9 mouse cellular contexts compared by ENCODE assay signal in genomic region chr4:155837404-155838010, GRCm38 (mm10). TPM values are rescaled to one million over a fixed set of nuclear protein-coding genes. Genes with fewer than 3 reads are reported as not detected.
DNase-seq lines count a peak whose midpoint lies in the region; ATAC-seq lines count a peak whose summit lies in the region.
"Had no signal": no experiment of that assay in that cellular context is flagged by ENCODE, and none has a peak within 500 bp of the region (broad histone marks: within the 10 kb centered on the region; RNA-seq: fewer than 3 reads in every experiment).

No protein-coding gene starts in this region.

- no peak overlapping the region for H3K4me3 ChIP-seq in hindbrain, embryonic 13.5 days
- no peak overlapping the region for H3K4me3 ChIP-seq in hindbrain, embryonic 10.5 days

- no peaks in the 10 kb centered on the region; the same call in 1 of the 2 replicates for H3K36me3 ChIP-seq in hindbrain, embryonic 13.5 days
- peaks cover 31% of the 10 kb centered on the region for H3K36me3 ChIP-seq in hindbrain, embryonic 10.5 days

- peaks cover 45% of the 10 kb centered on the region for H3K4me1 ChIP-seq in hindbrain, embryonic 13.5 days (replicated peaks)
- peaks cover 58% of the 10 kb centered on the region for H3K4me1 ChIP-seq in hindbrain, embryonic 10.5 days (replicated peaks)

- peaks cover 19% of the 10 kb centered on the region for H3K27me3 ChIP-seq in hindbrain, embryonic 13.5 days
- H3K27me3 ChIP-seq in hindbrain, embryonic 10.5 days (ENCODE audit: insufficient read depth, poor library complexity, severe bottlenecking) = peaks cover 21% of the 10 kb centered on the region

- no peaks in the 10 kb centered on the region for H3K9me3 ChIP-seq in hindbrain, embryonic 13.5 days
- H3K9me3 ChIP-seq in hindbrain, embryonic 10.5 days = no peaks in the 10 kb centered on the region

- peak; percentile 75 for DNase-seq in gastrocnemius, adult 18-20 months (ENCODE audit: low spot score)
- no peak for DNase-seq in gastrocnemius, postnatal 4 days (ENCODE audit: low spot score in 2 of 2)
- DNase-seq in heart, adult 9 months (ENCODE audit: low spot score in 2 of 2) = peak; percentile 79 to 80
- DNase-seq in kidney, postnatal 14 days = peak; percentile 69
- DNase-seq in skeletal muscle tissue, adult 2 months (ENCODE audit: low read depth, low spot score) = peak; percentile 77
- DNase-seq in cerebellum, adult 8-10 months = no peak
- no peak for DNase-seq in hindbrain, embryonic 10.5 days (ENCODE audit: low spot score)

- no peak overlapping the region for H3K27ac ChIP-seq in hindbrain, embryonic 13.5 days
- no peak overlapping the region for H3K27ac ChIP-seq in hindbrain, embryonic 10.5 days
- H3K27ac ChIP-seq: hindbrain, postnatal 0 days had no signal

- ATAC-seq in hindbrain, embryonic 13.5 days (ENCODE audit: low FRiP score) = no peak
- ATAC-seq: hindbrain, postnatal 0 days had no signal

- 82% methylated on average over 11 of the region's 11 CpGs for WGBS in hindbrain, embryonic 13.5 days
- 82% methylated on average over 11 of the region's 11 CpGs for WGBS in hindbrain, embryonic 10.5 days

- no peak overlapping the region for H3K4me2 ChIP-seq in hindbrain, embryonic 13.5 days

- H3K9ac ChIP-seq in hindbrain, embryonic 13.5 days = no peak overlapping the region

RNA-seq across cellular contexts. Expression of gene Mxra8, which starts 2.0 kb away (rescaled TPM):
- total RNA-seq in gastrocnemius, adult 18-20 months (2021) = 10 to 100 TPM; 25.0 to 29.7 TPM
- 100 to 1,000 TPM; 138 to 147 TPM for total RNA-seq in gastrocnemius, postnatal 4 days (2021)
- polyA plus RNA-seq in hindbrain, embryonic 13.5 days (2015; fragmentation: Nextera tagmentation; extraction: Ambion mirVana) = 30.8 and 34.4 TPM in 2 replicates
- polyA plus RNA-seq in hindbrain, embryonic 10.5 days (2016; fragmentation: Nextera tagmentation; extraction: Ambion mirVana) = 56.1 and 56.7 TPM in 2 replicates

RNA-seq across cellular contexts. Expression of gene Aurkaip1, which starts 6.4 kb away (rescaled TPM):
- total RNA-seq in gastrocnemius, adult 18-20 months (2021) = 10 to 100 TPM; 79.5 to 82.6 TPM
- 10 to 100 TPM; 80.6 to 80.9 TPM for total RNA-seq in gastrocnemius, postnatal 4 days (2021)
- 142 and 148 TPM in 2 replicates for polyA plus RNA-seq in hindbrain, embryonic 13.5 days (2015; fragmentation: Nextera tagmentation; extraction: Ambion mirVana)
- 171 and 186 TPM in 2 replicates for polyA plus RNA-seq in hindbrain, embryonic 10.5 days (2016; fragmentation: Nextera tagmentation; extraction: Ambion mirVana)

RNA-seq across cellular contexts. Expression of gene Dvl1, which starts 9.7 kb away (rescaled TPM):
- 100 to 1,000 TPM; 104 to 106 TPM for total RNA-seq in gastrocnemius, adult 18-20 months (2021)
- total RNA-seq in gastrocnemius, postnatal 4 days (2021) = 10 to 100 TPM; 82.1 to 85.1 TPM
- polyA plus RNA-seq in hindbrain, embryonic 13.5 days (2015; fragmentation: Nextera tagmentation; extraction: Ambion mirVana) = 7.8 and 8.5 TPM in 2 replicates
- polyA plus RNA-seq in hindbrain, embryonic 10.5 days (2016; fragmentation: Nextera tagmentation; extraction: Ambion mirVana) = 4.3 and 5.1 TPM in 2 replicates

RNA-seq across cellular contexts. Expression of gene Ccnl2, which starts 25.2 kb away (rescaled TPM):
- total RNA-seq in gastrocnemius, adult 18-20 months (2021) = 10 to 100 TPM; 15.4 to 18.3 TPM
- 10 to 100 TPM; 58.0 to 71.0 TPM for total RNA-seq in gastrocnemius, postnatal 4 days (2021)
- 171 and 173 TPM in 2 replicates for polyA plus RNA-seq in hindbrain, embryonic 13.5 days (2015; fragmentation: Nextera tagmentation; extraction: Ambion mirVana)
- 167 and 178 TPM in 2 replicates for polyA plus RNA-seq in hindbrain, embryonic 10.5 days (2016; fragmentation: Nextera tagmentation; extraction: Ambion mirVana)

RNA-seq across cellular contexts. Expression of gene Tas1r3, which starts 25.7 kb away (rescaled TPM):
- under 1 TPM; 0.09 to 0.12 TPM for total RNA-seq in gastrocnemius, adult 18-20 months (2021)
- under 1 TPM; 0.26 to 0.34 TPM for total RNA-seq in gastrocnemius, postnatal 4 days (2021)
- 0.47 and 0.57 TPM in 2 replicates for polyA plus RNA-seq in hindbrain, embryonic 13.5 days (2015; fragmentation: Nextera tagmentation; extraction: Ambion mirVana)
- polyA plus RNA-seq in hindbrain, embryonic 10.5 days (2016; fragmentation: Nextera tagmentation; extraction: Ambion mirVana) = 0.37 and 0.41 TPM in 2 replicates

Comparison
In these comparisons a context has a peak if more than half of its experiments do, and no peak if none do; other contexts are left out.
1. DNase-seq: peak in gastrocnemius, adult 18-20 months (single experiment), heart, adult 9 months (2 of 2), kidney, postnatal 14 days (single experiment) and skeletal muscle tissue, adult 2 months (single experiment); none in gastrocnemius, postnatal 4 days (0 of 2), cerebellum, adult 8-10 months (single experiment) and hindbrain, embryonic 10.5 days (single experiment).
2. RNA of gene Mxra8, which starts 2.0 kb away (total RNA-seq): 138 to 147 TPM in gastrocnemius, postnatal 4 days; 25.0 to 29.7 TPM in gastrocnemius, adult 18-20 months; every median in the first group is over 4 times any median in the second.